Mouse (Mus musculus) layer of hippocampus, postnatal 14 days (tissue): ENCODE results near the gene Vmn1r39. TPM values are rescaled to one million over a fixed set of nuclear protein-coding genes. Genes with fewer than 3 reads are reported as not detected.
"Not testable (repeated sequence)": the region's sequence is repeated elsewhere in the genome, so short reads cannot be mapped to it uniquely, and the experiment has no call there.

ENCODE experiments used
- DNase-seq, 2 experiments: peaks; one replicate each; pipeline ENCODE4 v3.0.0; 2021 to 2022; ENCODE audit warnings: low spot score in 2 of 2, mixed read lengths in 1 of 2
- long read RNA-seq, 2 experiments: library from polyadenylated mRNA; stranded (forward); transcript quantifications; one replicate each; pipeline ENCODE4 v2.0.0; 2021
- total RNA-seq, 2 experiments: library from RNA; stranded (reverse); gene quantifications; 2 replicates each; pipeline ENCODE4 v1.2.3; 2021

Gene Vmn1r39
- not detected for total RNA-seq
- long read RNA-seq, experiment 1: 0 reads
- long read RNA-seq, experiment 2: 0 reads

DNA sequence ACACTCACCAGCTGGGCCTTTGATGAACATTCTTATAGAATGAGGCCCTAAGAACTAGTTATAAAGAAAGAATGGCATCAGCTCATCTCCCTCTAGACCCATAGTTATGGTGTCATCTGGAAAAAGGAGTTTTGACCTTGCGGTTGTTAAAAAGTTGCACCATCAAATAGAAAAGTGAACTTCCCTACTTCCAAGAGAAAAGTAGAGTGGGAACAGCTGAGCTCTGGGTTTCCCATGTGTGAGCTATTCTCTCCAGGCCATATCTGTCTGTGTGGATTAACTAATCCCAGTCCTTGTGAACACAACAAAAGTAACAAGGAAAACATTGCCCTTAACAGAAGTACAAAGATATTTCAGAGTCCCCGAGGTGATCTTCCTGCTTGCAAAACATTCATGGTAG lies at the start of gene Vmn1r39:
TSS of gene Vmn1r39 (minus strand) at position 101 of the 400 bp plus-strand sequence.
- no peak for DNase-seq

GRCm38 (mm10) chr6:66859391-66859790 lies 49.0 kb upstream of the Vmn1r39 start:
- no peak for DNase-seq

- no peak for DNase-seq
These were observed 47.9 kb upstream of the Vmn1r39 start for GRCm38 (mm10) chr6:66858356-66858755.

DNA sequence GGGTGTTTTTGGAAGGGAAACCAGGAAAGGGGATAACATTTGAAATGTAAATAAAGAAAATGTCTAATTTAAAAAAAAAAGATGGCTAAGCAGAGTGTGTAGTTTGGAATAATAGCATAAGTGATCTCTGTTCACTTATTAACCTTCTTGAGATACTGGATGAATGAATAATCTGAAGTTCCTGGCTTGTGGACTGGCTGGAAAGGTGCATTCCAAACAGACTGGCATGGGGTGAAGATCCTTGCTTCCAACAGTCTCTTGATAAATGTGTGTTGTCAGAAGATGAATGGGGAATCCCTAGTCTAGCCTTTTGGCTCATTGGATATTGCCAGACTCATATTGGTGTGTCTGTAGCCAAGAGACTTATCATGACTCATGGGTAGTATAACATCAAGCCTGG lies 45.8 kb upstream of the Vmn1r39 start:
- DNase-seq: no peak

- DNase-seq: no peak
These were observed 38.5 kb upstream of the Vmn1r39 start for GRCm38 (mm10) chr6:66848936-66849335.

DNA sequence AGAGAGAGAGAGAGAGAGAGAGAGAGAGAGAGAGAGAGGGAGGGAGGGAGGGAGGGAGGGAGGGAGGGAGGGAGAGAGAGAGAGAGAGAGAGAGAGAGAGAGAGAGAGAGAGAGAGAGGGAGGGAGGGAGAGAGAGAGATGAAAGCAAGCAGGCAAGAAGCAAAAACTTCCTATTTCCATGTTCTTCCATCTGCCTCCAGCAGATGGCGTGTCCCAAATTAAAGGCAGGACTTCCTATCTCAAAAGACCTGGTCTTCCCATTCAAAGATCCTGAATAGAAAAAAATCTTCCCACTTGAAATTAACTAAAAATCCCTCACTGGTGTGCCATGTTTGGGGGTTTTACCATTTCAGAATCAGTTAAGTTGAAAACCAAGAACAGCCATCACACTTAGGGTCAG lies 30.2 kb upstream of the Vmn1r39 start:
- peak; percentile 9 to 50 for DNase-seq

DNA sequence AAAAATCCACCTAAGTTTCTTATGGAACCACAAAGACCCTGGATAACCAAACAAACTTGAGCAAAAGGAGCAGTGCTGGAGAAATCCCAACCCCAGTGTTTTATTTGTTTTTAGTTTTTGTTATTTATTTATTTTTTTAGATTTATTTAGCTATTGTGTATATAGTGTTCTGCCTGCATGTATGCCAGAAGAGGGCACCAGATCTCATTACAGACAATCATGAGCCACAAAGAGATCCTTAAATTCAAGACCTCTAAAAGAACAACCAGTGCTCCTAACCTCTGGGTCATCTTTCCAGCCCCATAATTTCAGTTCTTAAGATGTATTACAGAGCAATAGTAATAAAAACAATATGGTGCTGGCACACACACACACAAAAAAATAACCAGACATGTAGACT lies 26.5 kb upstream of the Vmn1r39 start:
- DNase-seq: no peak

DNA sequence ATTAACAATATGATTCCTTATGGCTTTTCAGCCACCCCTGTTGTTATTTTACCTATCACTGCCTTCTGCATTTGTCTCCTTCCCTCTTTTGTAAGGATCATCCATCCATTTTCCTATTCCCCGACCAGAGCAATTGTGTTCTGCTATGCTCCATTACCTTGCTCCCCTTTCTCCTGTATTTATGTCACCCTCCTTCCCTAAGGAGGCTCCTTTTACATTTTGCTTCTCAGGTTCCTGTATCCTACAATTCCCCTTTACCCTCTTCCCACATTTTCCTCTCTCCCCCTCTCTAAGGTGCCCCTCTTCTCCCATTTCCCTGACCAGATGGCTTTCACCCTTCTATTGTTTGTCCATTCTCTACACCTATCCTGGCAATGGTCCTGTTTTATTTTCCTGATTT lies 4.1 kb downstream of the Vmn1r39 start:
- DNase-seq: no peak

DNA sequence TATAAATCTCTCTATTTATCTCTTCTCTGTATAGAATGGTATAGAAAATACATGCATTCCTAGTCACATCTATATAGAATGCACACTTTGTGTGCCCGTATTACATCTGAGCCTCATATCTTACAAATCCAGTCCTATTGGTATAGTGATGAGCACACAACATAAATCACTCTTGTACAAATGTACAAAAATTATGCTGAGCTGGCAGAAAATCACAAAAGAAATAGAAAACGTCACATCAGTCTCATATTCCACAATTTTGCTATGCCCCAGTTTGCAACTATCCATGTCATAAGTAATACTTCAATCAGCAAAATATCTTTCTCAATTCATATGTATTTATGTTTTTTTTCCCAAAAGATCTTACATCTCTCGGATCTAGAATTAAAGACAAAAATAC lies 4.7 kb downstream of the Vmn1r39 start:
- no peak for DNase-seq

- not testable (repeated sequence) for DNase-seq
These were observed 27.9 kb downstream of the Vmn1r39 start, which contains the start of gene Vmn1r38 for GRCm38 (mm10) chr6:66782527-66782926. Vmn1r38 (minus strand) TSS chr6:66782627.

Other genes with a start within 250 kb of the Vmn1r39 start
- gene Vmn1r33, start 192.3 kb downstream of the Vmn1r39 start, total RNA-seq: not detected
- gene Vmn1r34, start 166.7 kb downstream of the Vmn1r39 start, total RNA-seq: not detected
- gene Vmn1r35, start 124.7 kb downstream of the Vmn1r39 start, total RNA-seq: not detected
- not detected for gene Vmn1r36, start 91.4 kb downstream of the Vmn1r39 start, total RNA-seq
- gene Vmn1r37, start 81.2 kb downstream of the Vmn1r39 start, total RNA-seq: not detected
- gene Vmn1r38, start 28.0 kb downstream of the Vmn1r39 start, total RNA-seq: not detected
- gene Gng12, start 85.8 kb upstream of the Vmn1r39 start, total RNA-seq: 100 to 1,000 TPM; 104 to 117 TPM
- 1 to 10 TPM; 7.0 to 8.2 TPM for gene Gadd45a, start 226.8 kb upstream of the Vmn1r39 start, total RNA-seq